Mouse (Mus musculus): Measurements from ENCODE around the gene Olfr503.
"Not testable (repeated sequence)": the region's sequence is repeated elsewhere in the genome, so short reads cannot be mapped to it uniquely, and the experiment has no call there.

DNA sequence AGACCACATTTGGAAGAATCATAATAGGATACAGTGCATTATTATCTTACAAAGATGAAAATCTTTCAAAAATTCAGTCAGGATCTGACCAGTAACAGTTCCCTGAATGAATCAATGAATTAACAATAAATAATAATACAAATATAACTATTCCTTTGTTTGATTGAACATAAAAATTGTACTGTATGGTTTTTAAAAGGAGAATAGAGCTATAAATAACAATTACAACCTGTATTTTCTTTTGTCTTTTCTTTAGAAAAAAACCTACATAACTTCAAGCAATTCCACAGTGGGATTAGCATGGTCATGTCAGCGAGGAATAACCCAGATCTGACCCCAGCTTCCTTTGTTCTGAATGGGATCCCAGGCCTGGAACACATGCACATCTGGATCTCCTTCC lies at the start of gene Olfr503:
- not testable (repeated sequence) for TF ChIP-seq CTCF (IDR thresholded peaks at IDR 0.05; ENCODE audit: control insufficient read depth, insufficient read depth, insufficient read length); MYOD1 (IDR thresholded peaks at IDR 0.05; ENCODE audit: control insufficient read depth, insufficient read length, low read depth); MAX (IDR thresholded peaks at IDR 0.05); CEBPB (IDR thresholded peaks at IDR 0.05; ENCODE audit: low read depth)

All from C2C12 (cell line).